ENCODE assay signal across 26 mouse cellular contexts in the genomic region with DNA sequence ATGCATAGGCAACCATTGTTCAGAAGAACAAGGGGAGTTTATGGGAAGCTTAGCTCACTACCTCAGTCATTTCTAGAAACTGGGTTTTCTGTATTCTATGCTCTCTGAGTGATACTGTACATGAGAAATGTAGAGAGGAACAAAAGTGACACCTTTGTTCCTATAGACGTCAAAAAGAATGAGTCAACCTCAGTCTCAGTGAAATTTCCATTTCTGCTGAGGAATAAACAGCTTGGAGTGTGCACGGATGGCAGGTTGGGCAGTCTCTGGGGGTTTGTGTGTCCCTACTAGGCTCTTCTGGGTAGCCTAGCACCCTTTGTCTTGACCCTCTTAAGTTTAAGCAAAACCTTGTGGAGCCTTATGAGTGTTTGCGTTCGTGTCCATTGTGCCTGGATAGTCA. TPM values are rescaled to one million over a fixed set of nuclear protein-coding genes. Genes with fewer than 3 reads are reported as not detected.
"Had no signal": no experiment of that assay in that cellular context is flagged by ENCODE, and none has a peak within 500 bp of the region (broad histone marks: within the 10 kb centered on the region; RNA-seq: fewer than 3 reads in every experiment).

No protein-coding gene starts in this region.

- H3K4me3 ChIP-seq: gastrocnemius, adult 2 months; heart, embryonic 10.5 days; heart, embryonic 12.5 days; hindbrain, embryonic 10.5 days; hindbrain, embryonic 12.5 days; intestine, embryonic 15.5 days; layer of hippocampus, adult 2 months; limb, embryonic 10.5 days; limb, embryonic 12.5 days; liver, embryonic 13.5 days; liver, embryonic 15.5 days had no signal

- ATAC-seq: hindbrain, embryonic 16.5 days; intestine, embryonic 15.5 days; intestine, postnatal 0 days; liver, postnatal 0 days had no signal

- DNase-seq: gastrocnemius, postnatal 10 days; gastrocnemius, postnatal 25 days; heart, adult 18-20 months; heart, postnatal 10 days; heart, postnatal 4 days; kidney, adult 18-20 months; kidney, adult 8-10 months; kidney, postnatal 10 days; kidney, postnatal 25 days; kidney, postnatal 4 days; liver; liver, embryonic 13.5 days; liver, postnatal 0 days had no signal

- H3K4me1 ChIP-seq: heart, embryonic 10.5 days; heart, embryonic 12.5 days; hindbrain, embryonic 10.5 days; hindbrain, embryonic 12.5 days; intestine, embryonic 15.5 days; limb, embryonic 10.5 days; limb, embryonic 12.5 days; liver, embryonic 13.5 days; liver, embryonic 15.5 days had no signal

- H3K27me3 ChIP-seq: heart, embryonic 12.5 days; hindbrain, embryonic 12.5 days; intestine, embryonic 15.5 days; limb, embryonic 12.5 days; liver, embryonic 13.5 days; liver, embryonic 15.5 days had no signal

- H3K27ac ChIP-seq: gastrocnemius, adult 2 months; heart, embryonic 10.5 days; hindbrain, embryonic 10.5 days; hindbrain, embryonic 12.5 days; hindbrain, embryonic 14.5 days; intestine, embryonic 15.5 days; layer of hippocampus, adult 2 months; limb, embryonic 10.5 days; limb, embryonic 12.5 days; liver, embryonic 13.5 days; liver, embryonic 15.5 days had no signal

- H3K9me3 ChIP-seq: heart, embryonic 10.5 days; heart, embryonic 12.5 days; hindbrain, embryonic 10.5 days; hindbrain, embryonic 12.5 days; intestine, embryonic 15.5 days; limb, embryonic 10.5 days; limb, embryonic 12.5 days; liver, embryonic 13.5 days; liver, embryonic 15.5 days had no signal

RNA-seq across cellular contexts. Expression of a gene that starts 5.3 kb away (rescaled TPM):
- polyA plus RNA-seq: hindbrain, embryonic 16.5 days had no signal
